Mouse (Mus musculus): ENCODE results near the gene Myh13. TPM values are rescaled to one million over a fixed set of nuclear protein-coding genes. Genes with fewer than 3 reads are reported as not detected.

Myh13 gene
- total RNA-seq (2022) = under 1 TPM in 1 of 4 experiments, not detected in 3; 0.47 TPM

DNA sequence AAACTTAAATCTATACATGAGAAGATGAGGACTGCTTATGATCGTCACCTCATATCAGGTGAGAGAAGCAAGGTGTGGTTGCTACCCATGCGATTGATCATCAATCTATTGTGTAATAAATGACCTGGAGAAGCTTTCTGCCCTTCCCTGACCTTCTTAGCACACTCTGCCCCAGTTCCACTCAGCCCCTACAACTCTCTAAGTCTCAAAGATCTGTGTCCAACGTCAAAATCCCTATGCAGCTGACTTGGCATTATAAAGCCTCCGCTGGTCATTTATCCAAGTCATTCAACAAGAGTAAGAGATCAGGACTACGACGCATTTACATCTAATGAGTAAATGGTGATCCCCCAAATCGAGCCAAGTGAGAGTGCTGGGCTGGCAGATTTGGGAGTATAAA is at the start of gene Myh13:
TSS of gene Myh13 (plus strand) at position 301 of the 400 bp plus-strand sequence.
- DNase-seq (ENCODE audit: low spot score) = no peak

DNA sequence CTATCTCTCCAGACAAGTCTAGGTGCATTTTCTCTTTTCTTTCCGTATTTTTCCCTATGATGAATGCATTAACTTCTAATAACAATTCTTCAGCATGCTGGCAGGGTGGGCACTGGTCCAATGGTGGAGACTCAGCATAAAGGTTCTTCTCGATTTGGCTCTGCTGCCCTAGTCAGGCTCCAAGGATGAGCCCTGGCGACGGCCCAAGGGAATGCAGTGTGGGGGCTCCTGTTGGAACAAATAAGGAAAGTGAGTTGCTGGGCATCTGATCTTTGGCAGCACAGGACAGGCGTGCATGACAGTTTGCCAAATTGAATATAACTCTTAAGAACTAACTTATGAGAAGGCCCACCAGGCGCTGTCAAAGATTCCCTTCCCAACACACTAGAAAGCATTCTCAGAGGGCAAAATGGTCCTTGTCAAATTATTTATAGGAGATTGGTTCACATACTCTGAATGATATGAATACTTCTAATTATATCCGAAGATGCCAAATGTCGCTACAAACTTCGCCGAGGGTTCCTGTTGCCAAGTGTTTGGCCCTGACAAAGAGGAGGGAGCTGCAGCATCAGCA is 44.8 kb upstream of the Myh13 start, which contains the start of gene Myh8:
TSS of gene Myh8 (plus strand) at position 524 of the 574 bp plus-strand sequence.
- no peak for DNase-seq (ENCODE audit: low spot score)

DNA sequence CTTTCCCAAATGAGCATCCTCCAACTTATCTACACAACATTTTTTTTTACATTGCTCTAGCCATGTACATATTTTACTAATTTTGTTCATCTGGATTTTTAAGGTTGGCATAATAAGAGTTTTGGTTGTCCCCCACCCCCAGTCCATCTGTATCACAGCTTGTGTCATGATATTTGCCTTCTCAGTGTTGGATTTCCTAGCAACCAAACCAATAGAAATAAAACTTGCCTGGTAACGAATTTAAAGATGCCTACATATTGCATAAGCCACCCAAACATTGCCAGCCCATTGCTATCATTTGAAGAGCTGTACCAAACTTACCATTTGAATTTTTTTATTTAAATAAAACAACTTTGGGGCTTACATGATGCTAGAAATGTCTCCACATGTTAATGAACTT is 28.0 kb upstream of the Myh13 start:
- DNase-seq (ENCODE audit: low spot score) = no peak

DNA sequence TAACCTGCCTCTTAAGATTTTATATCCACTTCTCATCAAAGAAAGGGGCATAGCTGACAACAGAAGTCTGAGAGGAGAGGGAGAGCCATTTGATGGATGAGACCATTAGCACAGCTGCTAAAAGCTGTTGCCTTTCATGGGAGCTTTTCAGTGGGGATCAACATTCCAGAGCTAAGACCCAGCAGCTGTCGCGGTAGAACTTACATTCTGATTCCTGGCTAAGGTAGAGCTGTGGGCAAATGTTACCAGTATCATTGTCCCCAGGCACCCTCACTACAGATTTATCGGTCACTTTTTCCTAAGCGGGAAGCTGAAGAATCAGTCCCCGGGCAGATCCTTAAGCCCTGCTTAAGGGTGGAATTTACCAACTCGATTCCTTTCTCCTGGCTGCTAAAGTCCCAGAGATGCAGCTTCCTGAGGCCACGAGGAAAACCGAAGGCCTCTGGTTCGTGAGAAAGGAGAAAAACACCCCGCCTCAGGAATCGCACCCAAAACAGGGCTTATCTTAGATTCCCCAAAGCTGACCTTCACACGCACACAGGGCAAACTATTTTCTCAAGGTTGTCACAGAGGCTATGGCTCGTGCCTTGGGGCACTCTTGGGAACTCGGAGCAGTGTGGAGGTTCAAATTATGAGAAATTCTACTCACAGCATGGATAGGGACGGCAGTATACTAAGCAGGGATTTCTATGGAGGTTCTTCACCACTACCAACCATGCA is 7.6 kb upstream of the Myh13 start:
- DNase-seq (ENCODE audit: low spot score) = no peak

DNA sequence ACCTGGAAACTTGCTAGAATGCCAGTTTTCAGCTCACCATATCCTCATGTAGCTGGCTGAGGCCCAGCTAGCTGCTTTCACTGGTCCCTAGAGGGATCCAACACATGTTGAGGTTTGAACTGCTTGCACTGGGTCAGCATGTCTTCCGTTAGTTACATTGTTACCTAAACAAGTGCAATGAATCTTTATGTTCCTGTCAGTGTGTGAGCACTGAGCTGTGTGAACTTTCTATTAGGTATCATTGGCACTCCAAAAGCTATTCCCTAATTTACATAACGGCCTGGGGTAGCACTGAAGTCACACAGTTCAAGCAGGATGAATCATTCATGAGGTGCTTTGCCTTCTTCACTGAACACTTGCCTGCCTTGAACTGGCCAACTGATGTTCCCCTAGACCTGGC is 5.1 kb downstream of the Myh13 start:
- no peak for DNase-seq (ENCODE audit: low spot score)

DNA sequence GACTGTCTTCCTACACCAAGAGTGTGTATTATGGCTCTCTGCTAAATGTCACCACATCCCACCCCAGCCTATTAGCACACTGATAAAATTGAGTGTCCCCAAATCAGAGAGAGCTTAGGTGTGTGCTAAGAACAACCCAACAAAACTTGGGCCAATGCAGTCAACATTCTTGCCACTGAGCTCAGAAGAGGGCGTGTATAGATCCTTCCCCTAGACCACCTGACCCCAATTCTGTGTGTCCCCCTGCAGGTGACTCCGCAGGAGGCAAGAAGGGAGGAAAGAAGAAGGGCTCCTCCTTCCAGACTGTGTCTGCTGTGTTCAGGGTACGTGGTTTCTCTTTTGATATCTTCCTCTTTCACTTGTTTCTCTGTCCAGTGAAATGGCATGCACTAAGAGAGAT is 23.1 kb downstream of the Myh13 start:
- no peak for DNase-seq (ENCODE audit: low spot score)

DNA sequence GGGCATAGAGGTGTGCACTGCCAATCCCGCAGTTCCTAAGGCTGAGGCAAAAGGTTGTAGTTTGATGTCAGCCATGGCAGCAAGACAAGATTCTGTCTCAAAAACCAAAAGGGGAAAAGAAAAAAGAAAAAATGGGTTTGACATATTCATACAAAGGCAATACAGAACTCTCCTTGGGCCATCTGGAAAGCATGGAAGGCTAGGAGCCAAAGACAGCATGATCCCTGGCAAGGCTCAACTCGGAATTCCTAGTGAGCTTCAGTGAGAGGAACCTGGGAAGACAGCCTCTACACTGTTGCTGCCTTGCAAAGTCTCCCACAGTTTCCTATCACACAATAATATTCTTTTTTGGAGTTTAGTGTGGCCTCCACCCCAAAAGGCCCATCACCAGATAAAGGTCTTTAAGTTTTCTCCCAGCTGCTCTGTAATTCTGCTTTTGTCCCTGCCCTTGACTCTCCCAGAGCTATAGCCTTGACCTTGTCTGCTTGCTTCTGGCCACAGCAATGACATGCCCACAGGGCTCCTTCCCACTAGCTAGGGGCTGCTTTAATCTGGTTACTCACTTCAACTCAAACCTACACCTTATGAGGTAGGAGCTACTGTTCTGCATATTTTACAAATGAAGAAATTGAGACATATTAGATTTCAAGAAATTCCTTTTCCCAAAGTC is 23.9 kb downstream of the Myh13 start:
- no peak for DNase-seq (ENCODE audit: low spot score)

DNA sequence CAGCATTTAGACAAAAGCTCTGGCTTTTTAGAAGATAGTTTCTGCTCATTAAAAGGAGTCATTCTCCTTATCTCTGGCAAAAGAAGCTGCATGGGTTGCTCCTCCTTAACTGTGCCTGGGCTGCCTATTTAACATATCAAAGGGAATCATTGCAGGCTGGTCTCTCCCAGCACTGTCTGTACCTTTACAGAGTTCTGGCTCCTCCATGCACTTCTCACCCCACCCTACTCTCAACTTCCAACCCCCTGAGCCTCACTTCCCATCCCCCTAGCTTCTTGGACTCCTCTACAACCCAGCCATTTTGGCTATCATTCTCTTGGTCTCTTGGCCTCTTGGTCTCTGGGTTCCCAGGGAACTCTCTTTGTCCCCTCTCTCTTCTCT is 24.4 kb downstream of the Myh13 start:
- DNase-seq (ENCODE audit: low spot score) = no peak

DNA sequence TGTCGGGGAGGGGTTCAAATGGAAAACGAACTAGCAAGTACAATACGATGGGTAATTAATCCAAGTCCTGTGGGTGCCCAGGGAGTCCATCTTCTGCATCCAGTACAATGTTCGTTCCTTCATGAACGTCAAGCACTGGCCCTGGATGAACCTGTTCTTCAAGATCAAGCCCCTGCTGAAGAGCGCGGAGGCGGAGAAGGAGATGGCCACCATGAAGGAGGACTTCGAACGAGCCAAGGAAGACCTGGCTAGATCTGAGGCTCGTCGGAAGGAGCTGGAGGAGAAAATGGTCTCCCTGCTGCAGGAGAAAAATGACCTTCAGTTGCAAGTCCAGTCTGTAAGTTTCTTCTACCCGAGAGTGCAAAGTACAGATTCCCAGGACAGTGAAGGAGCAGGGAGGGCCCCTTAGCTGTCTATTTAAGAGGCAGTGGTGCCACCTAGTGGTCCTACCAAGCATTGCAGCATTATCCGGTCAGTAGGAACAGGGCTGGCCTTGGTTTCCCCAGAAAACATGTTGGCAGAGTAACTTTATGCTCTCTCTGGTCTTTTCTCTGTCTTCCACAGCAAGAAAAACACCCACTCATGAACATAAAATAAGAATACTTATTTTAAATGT is 28.8 kb downstream of the Myh13 start:
- peak; percentile 51 for DNase-seq (ENCODE audit: low spot score)

DNA sequence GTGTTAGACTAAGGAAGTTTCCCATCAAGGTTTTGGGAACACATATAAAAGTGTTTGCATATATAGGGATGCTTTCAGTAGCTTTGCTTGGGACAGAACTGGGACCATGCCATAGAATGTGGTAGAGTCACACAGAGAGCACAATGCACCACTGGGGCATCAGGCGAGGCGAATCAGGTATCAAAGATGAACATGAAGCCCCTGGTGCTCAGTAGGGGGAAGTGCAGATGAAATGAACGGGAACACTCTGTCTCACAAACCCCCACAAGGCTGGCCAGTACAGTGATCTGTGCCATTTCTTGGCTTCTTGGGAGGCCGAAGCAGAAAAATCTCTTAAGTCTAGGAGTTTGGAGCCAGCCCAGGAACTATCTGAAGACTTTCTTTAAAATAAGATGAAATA is 31.6 kb downstream of the Myh13 start:
- DNase-seq (ENCODE audit: low spot score) = no peak

DNA sequence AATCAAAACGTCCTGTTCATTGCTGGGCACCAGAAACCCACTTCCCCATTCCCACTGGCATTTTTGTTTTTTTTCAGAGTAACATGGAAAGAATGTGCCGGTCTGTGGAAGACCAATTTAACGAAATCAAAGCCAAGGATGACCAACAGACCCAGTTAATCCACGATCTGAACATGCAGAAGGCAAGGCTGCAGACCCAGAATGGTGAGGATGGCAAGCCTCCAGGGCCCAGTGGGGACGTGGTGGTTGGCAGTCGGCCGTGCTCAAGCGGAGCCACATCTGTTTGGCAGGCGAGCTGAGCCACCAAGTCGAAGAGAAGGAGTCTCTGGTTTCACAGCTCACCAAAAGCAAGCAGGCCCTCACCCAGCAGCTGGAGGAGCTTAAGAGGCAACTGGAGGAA is 36.6 kb downstream of the Myh13 start:
- DNase-seq (ENCODE audit: low spot score) = no peak

DNA sequence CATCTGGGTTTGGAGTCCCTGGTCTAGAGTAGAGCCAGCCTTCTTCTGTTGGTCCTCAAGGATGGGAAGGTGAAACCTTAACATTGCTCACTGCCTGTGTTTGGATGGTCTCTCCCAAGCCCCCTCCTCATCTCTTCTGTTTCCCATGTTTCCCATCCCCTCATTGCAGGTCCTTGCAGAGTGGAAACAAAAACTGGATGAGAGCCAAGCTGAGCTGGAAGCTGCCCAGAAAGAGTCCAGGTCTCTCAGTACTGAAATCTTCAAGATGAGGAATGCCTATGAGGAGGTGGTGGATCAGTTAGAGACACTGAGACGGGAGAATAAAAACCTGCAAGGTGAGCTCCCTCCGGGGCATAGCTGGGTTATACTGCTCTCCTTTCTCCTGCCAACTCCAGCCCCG is 40.8 kb downstream of the Myh13 start:
- DNase-seq (ENCODE audit: low spot score) = no peak

DNA sequence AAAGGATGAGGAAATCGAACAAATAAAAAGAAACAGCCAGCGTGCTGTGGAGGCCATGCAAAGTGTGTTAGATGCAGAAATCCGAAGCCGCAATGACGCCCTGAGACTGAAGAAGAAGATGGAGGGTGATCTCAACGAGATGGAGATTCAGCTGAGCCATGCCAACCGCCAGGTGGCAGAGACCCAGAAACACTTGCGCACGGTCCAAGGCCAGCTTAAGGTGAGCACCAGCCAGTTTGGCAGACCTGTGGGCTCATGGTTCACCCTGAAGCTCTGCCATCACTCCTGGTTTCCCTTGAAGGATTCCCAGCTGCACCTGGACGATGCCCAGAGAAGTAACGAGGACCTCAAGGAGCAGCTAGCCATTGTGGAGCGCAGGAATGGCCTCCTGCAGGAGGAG is 43.1 kb downstream of the Myh13 start:
- no peak for DNase-seq (ENCODE audit: low spot score)

DNA sequence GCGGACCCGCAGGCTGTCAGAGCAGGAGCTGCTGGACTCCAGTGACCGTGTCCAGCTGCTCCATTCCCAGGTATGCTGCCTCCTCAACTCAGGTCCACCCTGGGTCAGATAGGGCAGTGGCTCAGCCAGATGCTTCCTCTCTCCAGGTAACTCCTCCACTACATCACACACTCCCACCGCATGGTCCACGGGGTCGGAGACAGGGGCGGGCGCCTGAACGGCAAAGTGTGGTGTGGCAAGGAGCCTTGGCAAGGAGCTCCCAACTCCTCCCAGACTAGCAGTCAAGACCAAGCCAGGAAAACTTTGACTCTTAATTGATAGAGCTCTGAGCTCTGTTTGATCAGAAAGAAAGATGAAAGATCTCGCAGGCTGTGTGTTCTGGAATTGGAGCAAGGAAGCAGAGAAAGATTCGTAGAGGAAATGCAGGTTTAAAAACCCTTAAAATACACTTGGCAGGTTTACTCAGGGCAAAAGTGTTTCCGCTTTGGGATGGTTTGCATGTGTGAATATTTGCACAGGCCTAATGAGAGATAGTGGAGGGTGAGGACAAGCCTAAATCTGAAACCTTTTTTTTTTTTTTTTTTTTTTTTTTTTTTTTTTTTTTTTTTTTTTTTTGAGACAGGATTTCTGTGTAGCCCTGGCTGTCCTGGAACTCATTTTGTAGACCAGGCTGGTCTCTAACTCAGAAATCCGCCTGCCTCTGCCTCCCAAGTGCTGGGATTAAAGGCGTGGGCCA is 43.7 kb downstream of the Myh13 start:
- DNase-seq (ENCODE audit: low spot score) = no peak

DNA sequence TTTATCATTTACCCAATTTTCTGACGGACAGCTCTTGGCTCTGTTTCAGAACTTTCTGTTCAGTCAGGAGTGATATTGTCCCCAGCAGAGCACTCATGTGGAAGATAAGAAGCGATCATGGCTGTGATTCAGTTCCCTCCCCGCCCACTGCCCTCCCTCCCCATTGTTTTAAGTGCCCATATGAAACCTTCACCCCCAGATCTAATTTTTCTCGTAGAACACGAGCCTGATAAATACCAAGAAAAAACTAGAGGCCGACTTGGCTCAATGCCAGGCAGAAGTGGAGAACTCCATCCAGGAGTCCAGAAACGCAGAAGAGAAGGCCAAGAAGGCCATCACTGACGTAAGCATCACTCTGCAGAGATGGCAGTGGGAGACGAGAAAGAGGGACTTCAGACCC is 45.5 kb downstream of the Myh13 start:
- DNase-seq (ENCODE audit: low spot score) = no peak

DNA sequence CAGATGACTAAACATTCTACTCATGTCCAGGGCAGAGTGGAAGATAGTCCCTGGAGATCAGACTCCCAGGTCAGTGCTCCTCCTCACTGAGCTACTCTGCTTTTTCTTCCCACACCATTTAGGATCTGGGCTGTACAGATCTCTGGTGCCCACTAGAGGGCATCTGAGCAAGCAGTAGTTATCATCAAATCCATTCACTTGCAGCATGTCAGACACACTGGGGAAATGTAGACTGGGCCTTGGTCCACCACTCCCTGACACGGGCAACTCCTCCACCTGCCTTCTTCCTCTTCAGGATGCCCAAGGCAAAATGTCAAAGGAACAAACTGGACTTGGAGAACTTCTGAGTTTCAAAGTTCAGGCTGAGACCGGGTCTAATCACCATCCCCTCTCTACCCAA is 51.9 kb downstream of the Myh13 start:
- DNase-seq (ENCODE audit: low spot score) = peak; percentile 26

DNA sequence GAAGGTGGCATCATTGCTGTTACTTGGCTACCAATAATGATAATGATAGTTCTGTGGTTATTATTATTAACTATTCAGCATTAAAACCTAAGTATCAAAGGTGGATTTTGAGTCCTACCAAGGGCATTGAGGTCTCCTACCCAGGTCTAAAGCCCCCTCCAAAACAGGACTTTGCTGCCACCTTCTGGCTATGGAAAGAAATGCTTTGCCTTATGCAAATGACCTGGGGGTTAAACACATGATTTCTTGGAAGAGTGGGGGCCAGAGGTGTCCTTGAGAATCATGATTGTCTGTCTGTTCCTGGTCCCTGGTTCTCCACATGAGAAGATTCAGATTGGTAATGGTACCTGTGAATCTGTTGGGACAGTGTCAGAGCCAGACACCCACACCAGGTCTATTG is 54.9 kb downstream of the Myh13 start:
- DNase-seq (ENCODE audit: low spot score) = no peak

DNA sequence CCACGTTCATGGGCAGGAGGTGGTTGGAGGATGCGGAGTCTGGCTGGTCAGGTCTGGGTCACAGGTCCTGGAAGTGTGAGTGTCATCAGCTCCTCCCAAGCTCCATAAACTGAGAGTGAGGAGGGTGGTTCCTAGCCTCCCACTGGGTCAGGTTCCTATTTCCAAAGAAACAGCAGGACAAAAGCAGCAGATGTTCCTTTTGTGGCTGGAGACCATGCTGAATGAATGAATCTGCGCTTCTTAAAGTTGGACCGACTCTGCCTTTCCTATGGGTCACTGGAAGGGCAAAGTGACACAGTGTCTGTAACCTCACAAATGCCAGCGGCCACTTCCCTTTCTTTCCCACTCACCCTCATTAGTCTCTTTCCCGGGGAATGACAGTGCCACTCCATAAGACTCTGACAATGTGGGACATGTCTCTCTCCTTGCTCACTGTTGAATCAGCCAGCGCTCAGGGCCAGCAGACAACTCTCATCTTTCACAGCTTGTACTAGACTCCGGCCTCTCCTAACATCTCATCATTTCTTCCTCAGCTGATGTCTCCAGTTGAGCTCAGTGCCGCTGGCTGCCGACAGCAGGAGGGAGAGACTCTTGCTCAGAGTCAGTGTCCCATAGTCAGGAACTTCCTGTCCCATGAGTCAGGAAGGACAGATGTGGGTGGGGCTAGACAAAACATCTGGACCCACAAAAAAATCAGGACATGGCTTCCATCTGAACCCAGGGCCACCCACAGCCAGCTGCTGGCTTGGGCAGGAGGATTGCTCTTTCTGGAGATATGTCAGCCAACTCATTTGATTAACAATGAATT is 58.4 kb downstream of the Myh13 start:
- peak; percentile 50 for DNase-seq (ENCODE audit: low spot score)

DNA sequence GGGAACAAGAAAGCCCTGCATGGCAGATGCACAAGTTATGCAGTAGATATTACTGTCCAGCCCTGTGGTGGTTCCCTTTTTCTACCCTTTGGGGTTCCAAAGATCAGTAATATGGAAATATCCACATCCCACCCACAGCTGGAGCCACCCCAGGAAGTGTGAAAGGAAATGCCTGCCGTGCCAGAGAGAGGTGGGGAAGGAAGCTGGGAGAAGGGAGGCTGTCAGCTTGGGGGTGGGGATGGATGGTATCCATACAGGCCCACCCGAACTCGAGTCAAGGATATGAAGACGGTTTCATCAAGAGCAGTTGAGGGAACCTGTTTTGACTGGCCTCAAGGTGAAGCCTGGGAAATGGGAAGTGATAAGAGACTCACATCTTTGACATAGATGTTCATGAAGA is 60.4 kb downstream of the Myh13 start:
- no peak for DNase-seq (ENCODE audit: low spot score)

DNA sequence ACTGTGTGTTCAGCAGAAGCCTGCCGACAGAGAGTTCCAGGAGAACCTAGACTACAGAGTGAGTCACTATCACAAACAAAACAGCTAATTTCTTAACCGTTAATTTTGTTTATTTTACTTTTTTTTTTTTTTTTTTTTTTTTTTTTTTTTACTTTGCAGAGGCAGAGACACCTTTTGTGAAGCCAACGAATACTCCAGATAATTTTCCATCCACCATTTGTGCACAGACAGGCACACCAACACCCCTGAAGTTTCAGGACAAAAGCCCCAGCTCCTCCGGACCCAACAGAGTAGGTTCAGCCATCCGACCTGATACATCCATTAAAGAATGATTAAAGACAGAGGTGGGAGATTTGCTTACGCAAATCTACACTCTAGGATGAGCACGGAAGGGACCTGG is 63.2 kb downstream of the Myh13 start:
- DNase-seq (ENCODE audit: low spot score) = no peak

DNA sequence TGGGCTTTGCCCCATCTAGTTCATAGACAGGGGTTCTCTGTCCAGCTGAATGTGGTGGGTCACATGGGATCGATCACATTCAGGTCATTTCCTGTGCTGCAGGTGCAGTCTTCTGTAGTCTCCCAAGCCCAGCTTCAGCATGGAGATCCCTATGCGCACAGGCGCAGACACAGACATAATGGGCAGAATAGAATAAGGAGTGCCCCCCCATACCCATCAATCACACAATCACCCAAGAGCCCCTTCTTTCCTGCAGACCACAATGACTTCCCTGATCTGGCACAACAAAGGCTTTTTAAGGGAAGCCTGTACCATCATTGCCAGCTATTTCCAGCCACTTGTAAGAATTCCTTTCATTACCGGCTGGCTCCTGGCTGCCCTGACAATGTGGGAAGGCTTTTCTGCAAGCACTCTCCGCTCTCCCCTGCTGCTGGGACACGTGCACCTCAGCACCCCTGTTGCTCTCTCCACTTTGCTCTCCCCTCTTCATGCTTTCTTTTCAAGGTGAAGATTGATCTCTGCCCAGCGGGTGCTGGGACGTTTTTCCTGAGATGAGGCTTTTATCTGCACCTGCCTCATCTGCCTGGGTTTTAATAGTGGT is 65.5 kb downstream of the Myh13 start:
- DNase-seq (ENCODE audit: low spot score) = no peak
